Mouse (Mus musculus): ENCODE results near the gene Pdgfb. TPM values are rescaled to one million over a fixed set of nuclear protein-coding genes. Genes with fewer than 3 reads are reported as not detected.

Pdgfb gene
- polyA plus RNA-seq, 1 experiment from 2014 or later = 7.0 TPM

- Histone ChIP-seq H3K4me2 (ENCODE audit: low read depth, low read length) (no peak overlapping the region), H3K27me3 (replicated peaks; ENCODE audit: control insufficient read depth, insufficient read depth, low read length) (no peaks in the 10 kb centered on the region), H3K9me3 (ENCODE audit: control insufficient read depth, low read length) (no peaks in the 10 kb centered on the region), H3K27ac (ENCODE audit: low read length) (peak overlapping the region; percentile 38; the same call in 1 of the 2 replicates), H3K9ac (ENCODE audit: low read depth, low read length) (0 out of 2 replicates have a peak overlapping the region, but pooled peaks have one; percentile 10), H3K36me3 (ENCODE audit: control insufficient read depth, insufficient read depth, low read length) (no peaks in the 10 kb centered on the region), H3K4me3 (ENCODE audit: low read length) (no peak overlapping the region), H3K4me1 (ENCODE audit: control insufficient read depth, insufficient read depth, low read length) (peaks cover 25% of the 10 kb centered on the region)
- WGBS = 67% methylated on average over 10 of the region's 10 CpGs
- ATAC-seq = peak; percentile 29
These were observed 9.3 kb downstream of the Pdgfb start for GRCm38 (mm10) chr15:80005436-80005835.

- 54% methylated on average over 14 of the region's 14 CpGs for WGBS
- peaks cover 19% of the 10 kb centered on the region for H3K4me1 ChIP-seq (ENCODE audit: control insufficient read depth, insufficient read depth, low read length)
- H3K9me3 ChIP-seq (ENCODE audit: control insufficient read depth, low read length) = no peaks in the 10 kb centered on the region
- H3K4me3 ChIP-seq (ENCODE audit: low read length) = no peak overlapping the region
- 0 out of 2 replicates have a peak overlapping the region, but pooled peaks have one; percentile 8 for H3K9ac ChIP-seq (ENCODE audit: low read depth, low read length)
- H3K27me3 ChIP-seq (replicated peaks; ENCODE audit: control insufficient read depth, insufficient read depth, low read length) = no peaks in the 10 kb centered on the region
- no peaks in the 10 kb centered on the region for H3K36me3 ChIP-seq (ENCODE audit: control insufficient read depth, insufficient read depth, low read length)
- H3K27ac ChIP-seq (ENCODE audit: low read length) = peak overlapping the region; percentile 38
- peak; percentile 57 for ATAC-seq
- no peak overlapping the region for H3K4me2 ChIP-seq (ENCODE audit: low read depth, low read length)
These were observed 10.0 kb downstream of the Pdgfb start for GRCm38 (mm10) chr15:80004644-80005340.

GRCm38 (mm10) chr15:80003581-80003980 is 11.2 kb downstream of the Pdgfb start:
- Histone ChIP-seq H3K9ac (ENCODE audit: low read depth, low read length) (no peak overlapping the region), H3K27me3 (replicated peaks; ENCODE audit: control insufficient read depth, insufficient read depth, low read length) (no peaks in the 10 kb centered on the region), H3K27ac (ENCODE audit: low read length) (no peak overlapping the region), H3K4me1 (ENCODE audit: control insufficient read depth, insufficient read depth, low read length) (peaks cover 15% of the 10 kb centered on the region), H3K4me2 (ENCODE audit: low read depth, low read length) (no peak overlapping the region), H3K36me3 (ENCODE audit: control insufficient read depth, insufficient read depth, low read length) (no peaks in the 10 kb centered on the region), H3K9me3 (ENCODE audit: control insufficient read depth, low read length) (no peaks in the 10 kb centered on the region), H3K4me3 (ENCODE audit: low read length) (no peak overlapping the region)
- ATAC-seq = no peak
- WGBS = 40% methylated on average over 2 of the region's 2 CpGs

GRCm38 (mm10) chr15:80001601-80002000 is 13.2 kb downstream of the Pdgfb start:
- Histone ChIP-seq H3K27ac (ENCODE audit: low read length) (no peak overlapping the region), H3K27me3 (replicated peaks; ENCODE audit: control insufficient read depth, insufficient read depth, low read length) (no peaks in the 10 kb centered on the region), H3K36me3 (ENCODE audit: control insufficient read depth, insufficient read depth, low read length) (peaks cover 5% of the 10 kb centered on the region; the same call in 1 of the 2 replicates), H3K9me3 (ENCODE audit: control insufficient read depth, low read length) (no peaks in the 10 kb centered on the region), H3K4me2 (ENCODE audit: low read depth, low read length) (no peak overlapping the region), H3K9ac (ENCODE audit: low read depth, low read length) (no peak overlapping the region), H3K4me1 (ENCODE audit: control insufficient read depth, insufficient read depth, low read length) (peaks cover 15% of the 10 kb centered on the region), H3K4me3 (ENCODE audit: low read length) (no peak overlapping the region)
- 86% methylated on average over 23 of the region's 23 CpGs for WGBS
- no peak for ATAC-seq

GRCm38 (mm10) chr15:80000694-80001093 is 14.1 kb downstream of the Pdgfb start:
- no peaks in the 10 kb centered on the region for H3K27me3 ChIP-seq (replicated peaks; ENCODE audit: control insufficient read depth, insufficient read depth, low read length)
- H3K9ac ChIP-seq (ENCODE audit: low read depth, low read length) = no peak overlapping the region
- H3K4me3 ChIP-seq (ENCODE audit: low read length) = no peak overlapping the region
- no peaks in the 10 kb centered on the region for H3K9me3 ChIP-seq (ENCODE audit: control insufficient read depth, low read length)
- 54% methylated on average over 8 of the region's 8 CpGs for WGBS
- no peak for ATAC-seq
- peaks cover 8% of the 10 kb centered on the region for H3K4me1 ChIP-seq (ENCODE audit: control insufficient read depth, insufficient read depth, low read length)
- peaks cover 5% of the 10 kb centered on the region; the same call in 1 of the 2 replicates for H3K36me3 ChIP-seq (ENCODE audit: control insufficient read depth, insufficient read depth, low read length)
- no peak overlapping the region for H3K27ac ChIP-seq (ENCODE audit: low read length)
- no peak overlapping the region for H3K4me2 ChIP-seq (ENCODE audit: low read depth, low read length)

- Histone ChIP-seq H3K36me3 (ENCODE audit: control insufficient read depth, insufficient read depth, low read length) (peaks cover 5% of the 10 kb centered on the region; the same call in 1 of the 2 replicates), H3K4me3 (ENCODE audit: low read length) (no peak overlapping the region), H3K4me2 (ENCODE audit: low read depth, low read length) (no peak overlapping the region), H3K9ac (ENCODE audit: low read depth, low read length) (no peak overlapping the region), H3K4me1 (ENCODE audit: control insufficient read depth, insufficient read depth, low read length) (no peaks in the 10 kb centered on the region), H3K27me3 (replicated peaks; ENCODE audit: control insufficient read depth, insufficient read depth, low read length) (no peaks in the 10 kb centered on the region), H3K9me3 (ENCODE audit: control insufficient read depth, low read length) (no peaks in the 10 kb centered on the region), H3K27ac (ENCODE audit: low read length) (no peak overlapping the region)
- 64% methylated on average over 3 of the region's 3 CpGs for WGBS
- no peak for ATAC-seq
These were observed 16.8 kb downstream of the Pdgfb start for GRCm38 (mm10) chr15:79997988-79998387.

GRCm38 (mm10) chr15:79996781-79997180 is 18.0 kb downstream of the Pdgfb start:
- H3K4me2 ChIP-seq (ENCODE audit: low read depth, low read length) = no peak overlapping the region
- no peak overlapping the region for H3K4me3 ChIP-seq (ENCODE audit: low read length)
- H3K27me3 ChIP-seq (replicated peaks; ENCODE audit: control insufficient read depth, insufficient read depth, low read length) = no peaks in the 10 kb centered on the region
- WGBS = 92% methylated on average over 11 of the region's 11 CpGs
- no peak overlapping the region for H3K27ac ChIP-seq (ENCODE audit: low read length)
- H3K4me1 ChIP-seq (ENCODE audit: control insufficient read depth, insufficient read depth, low read length) = no peaks in the 10 kb centered on the region
- no peak overlapping the region for H3K9ac ChIP-seq (ENCODE audit: low read depth, low read length)
- ATAC-seq = no peak
- no peaks in the 10 kb centered on the region for H3K9me3 ChIP-seq (ENCODE audit: control insufficient read depth, low read length)
- peaks cover 5% of the 10 kb centered on the region; the same call in 1 of the 2 replicates for H3K36me3 ChIP-seq (ENCODE audit: control insufficient read depth, insufficient read depth, low read length)

- 92% methylated on average over 7 of the region's 7 CpGs for WGBS
- no peak overlapping the region for H3K27ac ChIP-seq (ENCODE audit: low read length)
- no peak for ATAC-seq
- H3K9ac ChIP-seq (ENCODE audit: low read depth, low read length) = no peak overlapping the region
- no peak overlapping the region for H3K4me3 ChIP-seq (ENCODE audit: low read length)
- no peaks in the 10 kb centered on the region for H3K4me1 ChIP-seq (ENCODE audit: control insufficient read depth, insufficient read depth, low read length)
- no peaks in the 10 kb centered on the region for H3K27me3 ChIP-seq (replicated peaks; ENCODE audit: control insufficient read depth, insufficient read depth, low read length)
- H3K36me3 ChIP-seq (ENCODE audit: control insufficient read depth, insufficient read depth, low read length) = peaks cover 5% of the 10 kb centered on the region; the same call in 1 of the 2 replicates
- H3K4me2 ChIP-seq (ENCODE audit: low read depth, low read length) = no peak overlapping the region
- H3K9me3 ChIP-seq (ENCODE audit: control insufficient read depth, low read length) = no peaks in the 10 kb centered on the region
These were observed 19.2 kb downstream of the Pdgfb start for GRCm38 (mm10) chr15:79995552-79995951.

GRCm38 (mm10) chr15:79994566-79994965 is 20.2 kb downstream of the Pdgfb start:
- H3K27ac ChIP-seq (ENCODE audit: low read length) = no peak overlapping the region
- H3K9me3 ChIP-seq (ENCODE audit: control insufficient read depth, low read length) = no peaks in the 10 kb centered on the region
- no peaks in the 10 kb centered on the region for H3K27me3 ChIP-seq (replicated peaks; ENCODE audit: control insufficient read depth, insufficient read depth, low read length)
- ATAC-seq = no peak
- no peaks in the 10 kb centered on the region for H3K4me1 ChIP-seq (ENCODE audit: control insufficient read depth, insufficient read depth, low read length)
- 76% methylated on average over 4 of the region's 4 CpGs for WGBS
- no peak overlapping the region for H3K4me2 ChIP-seq (ENCODE audit: low read depth, low read length)
- no peak overlapping the region for H3K4me3 ChIP-seq (ENCODE audit: low read length)
- no peak overlapping the region for H3K9ac ChIP-seq (ENCODE audit: low read depth, low read length)
- H3K36me3 ChIP-seq (ENCODE audit: control insufficient read depth, insufficient read depth, low read length) = peaks cover 5% of the 10 kb centered on the region; the same call in 1 of the 2 replicates
